Mouse (Mus musculus) ES-Bruce4 (cell line): Measurements from ENCODE around the gene Clip4.

Experiments used
- CTCF ChIP-seq: IDR thresholded peaks from one replicate; pipeline ENCODE4 v1.8.1; 2011; ENCODE audit warnings: low read depth, low read length
- EP300 ChIP-seq: IDR thresholded peaks from 2 replicates; pipeline ENCODE4 v1.6.1; 2011; ENCODE audit warnings: low read depth, low read length; ENCODE audit not compliant: insufficient read depth
- POLR2A ChIP-seq: IDR thresholded peaks from one replicate; pipeline ENCODE4 v1.8.1; 2011; ENCODE audit warnings: low read length; ENCODE audit not compliant: insufficient read depth

DNA sequence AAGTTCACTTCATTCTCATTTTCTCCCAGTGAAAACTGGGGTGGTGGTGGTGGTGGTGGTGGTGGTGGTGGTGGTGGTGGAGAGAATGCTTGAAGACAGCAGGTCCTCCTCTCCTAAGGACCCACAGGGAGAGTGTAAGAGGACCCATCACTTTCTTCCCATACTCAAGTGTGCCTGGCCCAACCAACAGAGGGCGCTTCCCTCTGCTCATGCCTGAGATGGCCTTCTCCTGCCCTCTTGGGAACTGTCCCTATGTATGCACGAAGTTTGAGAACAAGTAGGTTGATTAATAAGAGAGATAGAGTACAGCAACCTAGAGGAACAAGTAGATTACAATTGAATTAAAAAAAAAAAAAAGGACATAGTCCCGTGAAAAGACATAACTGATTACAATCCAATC, 140.8 kb downstream of the Clip4 start:
- no peak for TF ChIP-seq POLR2A
- TF ChIP-seq CTCF: peak; percentile 67
- no peak for TF ChIP-seq EP300
